Mouse (Mus musculus) neural tube, embryonic 14.5 days (tissue): ENCODE measurements at regions not wholly inside any gene's neighbourhood (a gene's known extent, or its start where the extent isn't known, plus 50 kb on each side); places are given as distances from the start of the nearest gene placed in this dataset.
"Not testable (repeated sequence)": the region's sequence is repeated elsewhere in the genome, so short reads cannot be mapped to it uniquely, and the experiment has no call there.

Experiments
- ATAC-seq: fragments of 200-750 bp; cut with Nextera tagmentation; 2 replicates; pipeline ENCODE4 v1.8.0; 2017; ENCODE audit warnings: low read depth, mild to moderate bottlenecking, moderate TSS enrichment, moderate library complexity
- H3K27ac ChIP-seq: fragments of 300-500 bp; sonication (generic); 2 replicates; pipeline ENCODE4 v1.5.1; 2014; ENCODE audit warnings: low read depth, mild to moderate bottlenecking, control low read depth, low read length, moderate library complexity, mixed read lengths
- H3K27me3 ChIP-seq: fragments of 300-500 bp; sonication (generic); 2 replicates; pipeline ENCODE4 v1.6.1; 2014; ENCODE audit warnings: low read length; ENCODE audit not compliant: control insufficient read depth, insufficient read depth
- H3K36me3 ChIP-seq: fragments of 300-500 bp; sonication (generic); 2 replicates; pipeline ENCODE4 v1.6.1; 2014; ENCODE audit warnings: low read length, mixed read lengths; ENCODE audit not compliant: control insufficient read depth, insufficient read depth
- H3K4me1 ChIP-seq: fragments of 300-500 bp; sonication (generic); 2 replicates; pipeline ENCODE4 v1.6.1; 2014; ENCODE audit warnings: low read length; ENCODE audit not compliant: control insufficient read depth, insufficient read depth
- H3K4me2 ChIP-seq: fragments of 300-500 bp; sonication (generic); 2 replicates; pipeline ENCODE4 v1.6.1; 2014; ENCODE audit warnings: mild to moderate bottlenecking, low read depth, low read length, control low read depth
- H3K4me3 ChIP-seq: fragments of 300-500 bp; sonication (generic); 2 replicates; pipeline ENCODE4 v1.5.1; 2014; ENCODE audit warnings: low read depth, low read length, control low read depth, mixed read lengths
- H3K9ac ChIP-seq: fragments of 300-500 bp; sonication (generic); replicated peaks from 2 replicates; pipeline ENCODE4 v1.6.1; 2014; ENCODE audit warnings: low read depth, mild to moderate bottlenecking, control low read depth, low read length, mixed read lengths
- H3K9me3 ChIP-seq: fragments of 300-500 bp; sonication (generic); 2 replicates; pipeline ENCODE4 v1.6.1; 2016; ENCODE audit warnings: low read length; ENCODE audit not compliant: control insufficient read depth
- WGBS: fragments of 180-500 bp; shearing (Covaris S2); extraction: QIAGEN DNeasy Blood & Tissue Kit; methylation state at CpG from one replicate; pipeline ENCODE4 v1.1.7; 2014; 5-methylcytosine and 5-hydroxymethylcytosine counted together

- Histone ChIP-seq H3K27me3 (no peaks in the 10 kb centered on the region), H3K27ac (no peak overlapping the region), H3K9ac (no peak overlapping the region), H3K4me3 (no peak overlapping the region), H3K9me3 (no peaks in the 10 kb centered on the region), H3K4me2 (no peak overlapping the region), H3K36me3 (no peaks in the 10 kb centered on the region), H3K4me1 (no peaks in the 10 kb centered on the region)
- WGBS, result 78% methylated on average over 2 of the region's 2 CpGs
- no peak for ATAC-seq
Observed at GRCm38 (mm10) chr1:149129767-149130287, 831.3 kb downstream of the Pla2g4a start.

DNA sequence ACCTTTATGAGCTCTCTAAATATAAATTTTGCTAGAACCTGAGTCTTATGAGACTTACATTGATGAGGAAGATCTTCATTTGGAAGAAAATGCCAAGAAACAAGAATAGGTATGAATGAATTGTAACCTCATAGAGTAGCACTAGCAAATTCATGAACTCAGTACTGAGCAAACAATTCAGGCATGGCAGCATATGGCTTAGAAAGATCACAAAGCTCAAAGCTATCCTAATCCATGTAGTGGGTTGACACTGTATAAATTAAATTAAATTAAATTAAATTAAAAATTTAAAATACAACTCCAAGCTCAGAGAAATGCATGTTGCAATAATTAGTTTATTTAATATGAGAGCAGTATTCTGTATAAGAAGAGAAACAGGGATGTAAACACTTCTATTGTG, 832.0 kb downstream of the Pla2g4a start:
- H3K9me3 ChIP-seq, result no peaks in the 10 kb centered on the region
- no peak overlapping the region for H3K27ac ChIP-seq
- H3K27me3 ChIP-seq, result no peaks in the 10 kb centered on the region
- no peak overlapping the region for H3K4me2 ChIP-seq
- H3K4me3 ChIP-seq, result no peak overlapping the region
- H3K36me3 ChIP-seq, result no peaks in the 10 kb centered on the region
- no peaks in the 10 kb centered on the region for H3K4me1 ChIP-seq
- H3K9ac ChIP-seq, result no peak overlapping the region
- no peak for ATAC-seq

DNA sequence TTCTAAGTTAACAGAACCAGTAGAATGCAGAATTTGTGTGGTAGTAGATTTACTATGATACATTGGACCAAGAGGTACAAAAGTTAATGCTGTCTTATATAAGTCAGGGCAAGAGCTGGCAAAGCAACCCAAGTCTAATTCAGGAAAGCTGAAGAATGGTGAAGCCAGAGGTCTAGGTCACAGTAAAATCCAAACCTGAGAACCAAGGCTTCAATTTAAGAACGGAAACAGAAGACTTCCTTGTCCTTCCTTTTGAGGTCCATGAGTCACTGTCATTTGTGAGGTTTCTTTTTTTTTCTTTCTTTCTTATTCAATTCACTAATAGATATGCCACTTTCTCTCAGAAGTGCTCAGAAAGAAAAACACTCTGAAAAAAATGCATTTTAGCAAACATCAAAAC, 833.4 kb downstream of the Pla2g4a start:
- Histone ChIP-seq H3K4me3 (no peak overlapping the region), H3K27ac (no peak overlapping the region), H3K27me3 (no peaks in the 10 kb centered on the region), H3K4me2 (no peak overlapping the region), H3K36me3 (no peaks in the 10 kb centered on the region), H3K9ac (no peak overlapping the region), H3K9me3 (no peaks in the 10 kb centered on the region), H3K4me1 (no peaks in the 10 kb centered on the region)
- WGBS, result 96% methylated on average over 1 of the region's 1 CpGs
- no peak for ATAC-seq

GRCm38 (mm10) chr1:149103396-149103795, 857.7 kb downstream of the Pla2g4a start:
- WGBS, result 54% methylated on average over 2 of the region's 2 CpGs

DNA sequence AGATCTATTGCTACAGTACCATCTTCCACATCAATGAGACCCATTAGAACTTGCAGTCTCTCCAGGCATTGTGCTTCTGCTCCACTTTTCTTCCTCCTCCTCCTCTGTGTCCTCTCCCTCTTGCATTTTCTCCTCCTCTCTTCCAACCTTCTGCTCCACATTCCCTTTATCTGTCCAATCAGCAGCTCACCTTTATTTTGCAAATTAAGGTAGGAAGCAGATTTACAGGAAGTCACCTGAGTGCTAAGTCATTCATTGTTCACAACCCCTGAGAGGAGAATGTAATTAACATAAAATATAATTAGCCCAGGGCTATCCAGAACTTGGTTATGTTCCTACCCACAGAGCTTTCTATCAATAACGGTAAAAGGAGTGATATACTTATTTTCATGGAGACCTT, 863.7 kb downstream of the Pla2g4a start:
- H3K9me3 ChIP-seq, result no peaks in the 10 kb centered on the region
- no peak overlapping the region for H3K9ac ChIP-seq
- no peak overlapping the region for H3K4me2 ChIP-seq
- WGBS, result 76% methylated on average over 1 of the region's 1 CpGs
- H3K36me3 ChIP-seq, result no peaks in the 10 kb centered on the region
- H3K27me3 ChIP-seq, result no peaks in the 10 kb centered on the region
- no peaks in the 10 kb centered on the region for H3K4me1 ChIP-seq
- no peak overlapping the region for H3K27ac ChIP-seq
- ATAC-seq, result no peak
- H3K4me3 ChIP-seq, result no peak overlapping the region

More at GRCm38 (mm10) chr1:149103396-149103795, 857.7 kb downstream of the Pla2g4a start:
- Histone ChIP-seq H3K4me1 (no peaks in the 10 kb centered on the region), H3K36me3 (no peaks in the 10 kb centered on the region), H3K4me3 (no peak overlapping the region), H3K4me2 (no peak overlapping the region), H3K9ac (no peak overlapping the region), H3K27me3 (no peaks in the 10 kb centered on the region), H3K27ac (no peak overlapping the region), H3K9me3 (no peaks in the 10 kb centered on the region)
- no peak for ATAC-seq

DNA sequence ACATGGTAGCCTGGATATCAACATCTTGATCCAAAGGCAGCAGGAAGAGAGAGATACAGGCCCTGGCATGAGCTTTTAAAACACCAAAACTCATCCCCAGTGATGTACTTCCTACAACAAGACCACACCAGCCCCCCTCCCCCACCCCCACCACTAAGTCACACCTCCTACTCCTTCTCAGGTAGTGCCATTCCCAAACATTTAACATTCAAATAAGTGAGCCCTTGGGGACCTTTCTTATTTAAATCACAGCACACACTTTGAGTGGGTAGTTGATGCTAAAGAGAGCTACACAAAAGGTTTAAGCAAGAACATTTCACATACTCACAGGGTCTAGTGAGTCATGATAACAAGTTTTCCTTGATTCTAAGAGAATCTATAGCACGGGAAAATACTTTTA, 886.4 kb downstream of the Pla2g4a start:
- no peaks in the 10 kb centered on the region for H3K4me1 ChIP-seq
- 77% methylated on average over 1 of the region's 1 CpGs for WGBS
- H3K27ac ChIP-seq, result no peak overlapping the region
- no peaks in the 10 kb centered on the region for H3K27me3 ChIP-seq
- no peak for ATAC-seq
- no peak overlapping the region for H3K9ac ChIP-seq
- H3K4me2 ChIP-seq, result no peak overlapping the region
- H3K36me3 ChIP-seq, result no peaks in the 10 kb centered on the region
- no peak overlapping the region for H3K4me3 ChIP-seq
- H3K9me3 ChIP-seq, result no peaks in the 10 kb centered on the region

- no peak overlapping the region for H3K4me2 ChIP-seq
- H3K4me3 ChIP-seq, result no peak overlapping the region
- no peak for ATAC-seq
- H3K9ac ChIP-seq, result no peak overlapping the region
- H3K36me3 ChIP-seq, result no peaks in the 10 kb centered on the region
- H3K4me1 ChIP-seq, result no peaks in the 10 kb centered on the region
- no peaks in the 10 kb centered on the region for H3K9me3 ChIP-seq
- H3K27ac ChIP-seq, result no peak overlapping the region
- no peaks in the 10 kb centered on the region for H3K27me3 ChIP-seq
Observed at GRCm38 (mm10) chr1:149069570-149069969, 891.5 kb downstream of the Pla2g4a start.

- H3K9me3 ChIP-seq, ATAC-seq, H3K36me3 ChIP-seq, H3K9ac ChIP-seq, H3K27ac ChIP-seq, H3K4me3 ChIP-seq, H3K4me2 ChIP-seq, H3K4me1 ChIP-seq, H3K27me3 ChIP-seq: not testable (repeated sequence)
- WGBS, result 83% methylated on average over 3 of the region's 3 CpGs
Observed at GRCm38 (mm10) chr1:149063011-149063410, 898.1 kb downstream of the Pla2g4a start.

DNA sequence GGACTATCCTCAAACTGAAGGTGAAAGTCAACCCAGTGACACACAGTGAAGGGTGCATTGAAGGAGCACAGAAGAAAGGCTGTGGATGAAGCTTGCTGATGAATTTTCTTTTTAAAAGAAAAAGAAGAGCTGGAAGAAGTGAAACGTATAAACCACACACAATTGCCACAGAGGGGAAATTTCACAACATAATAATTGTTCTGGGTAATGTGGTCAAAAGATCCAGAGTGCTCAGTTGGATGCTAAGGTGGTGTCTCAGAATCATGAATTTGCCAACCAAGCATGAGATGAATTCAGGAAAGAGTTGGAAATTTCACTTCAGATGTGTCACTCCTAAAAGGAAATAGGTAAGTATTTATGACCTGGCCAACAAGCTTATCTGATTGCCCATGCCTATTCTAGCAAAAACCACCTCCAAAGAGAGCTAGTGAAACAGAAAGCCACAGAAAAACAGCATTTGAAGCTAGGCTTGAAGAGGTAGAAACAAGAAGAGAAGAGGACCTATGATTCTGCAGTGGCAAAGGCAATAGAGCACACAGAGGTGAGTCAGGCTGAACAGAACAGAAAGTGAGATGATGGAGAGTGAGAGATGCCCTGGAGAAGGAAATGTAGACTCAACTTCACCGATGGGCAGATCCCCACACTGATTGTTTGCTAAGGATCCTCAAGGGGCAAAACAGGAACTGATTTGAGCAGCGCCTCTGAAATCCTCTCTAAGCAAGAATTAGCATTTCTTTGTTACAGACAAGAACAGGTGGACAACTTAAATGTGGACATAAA, 922.7 kb downstream of the Pla2g4a start:
- ATAC-seq, result no peak
- WGBS, result 88% methylated on average over 3 of the region's 3 CpGs

More for the DNA sequence above, 922.7 kb downstream of the Pla2g4a start:
- no peaks in the 10 kb centered on the region for H3K36me3 ChIP-seq
- no peak overlapping the region for H3K9ac ChIP-seq
- H3K4me3 ChIP-seq, result no peak overlapping the region
- no peak overlapping the region for H3K4me2 ChIP-seq
- no peaks in the 10 kb centered on the region for H3K4me1 ChIP-seq
- no peak overlapping the region for H3K27ac ChIP-seq
- H3K9me3 ChIP-seq, result no peaks in the 10 kb centered on the region
- H3K27me3 ChIP-seq, result no peaks in the 10 kb centered on the region
